Mouse (Mus musculus) lung, embryonic 15.5 days (tissue): ENCODE results near the gene Myl4. TPM values are rescaled to one million over a fixed set of nuclear protein-coding genes. Genes with fewer than 3 reads are reported as not detected.

ENCODE experiments used
- ATAC-seq: fragments of 200-750 bp; cut with Nextera tagmentation; 2 replicates; pipeline ENCODE4 v1.8.0; 2017; ENCODE audit warnings: moderate number of reproducible peaks, borderline replicate concordance; ENCODE audit not compliant: low FRiP score, low TSS enrichment; ENCODE audit errors: extremely low read depth
- H3K27ac ChIP-seq: fragments of 300-500 bp; sonication (generic); 2 replicates; pipeline ENCODE4 v1.5.1; 2015; ENCODE audit warnings: moderate library complexity, mild to moderate bottlenecking, inconsistent platforms
- H3K27me3 ChIP-seq: fragments of 300-500 bp; sonication (generic); 2 replicates; pipeline ENCODE4 v1.6.1; 2015; ENCODE audit warnings: inconsistent platforms
- H3K36me3 ChIP-seq: fragments of 300-500 bp; sonication (generic); 2 replicates; pipeline ENCODE4 v1.6.1; 2015; ENCODE audit warnings: inconsistent platforms
- H3K4me1 ChIP-seq: fragments of 300-500 bp; sonication (generic); 2 replicates; pipeline ENCODE4 v1.6.1; 2015; ENCODE audit warnings: inconsistent platforms
- H3K4me2 ChIP-seq: fragments of 300-500 bp; sonication (generic); 2 replicates; pipeline ENCODE4 v1.6.1; 2015; ENCODE audit warnings: inconsistent platforms, mild to moderate bottlenecking, moderate library complexity
- H3K4me3 ChIP-seq: fragments of 300-500 bp; sonication (generic); 2 replicates; pipeline ENCODE4 v1.5.1; 2015; ENCODE audit warnings: mild to moderate bottlenecking, inconsistent platforms
- H3K9ac ChIP-seq: fragments of 300-500 bp; sonication (generic); 2 replicates; pipeline ENCODE4 v1.6.1; 2015; ENCODE audit warnings: inconsistent platforms
- H3K9me3 ChIP-seq: fragments of 300-500 bp; sonication (generic); 2 replicates; pipeline ENCODE4 v1.6.1; 2016; ENCODE audit warnings: inconsistent platforms
- WGBS: fragments of 180-500 bp; shearing (Covaris S2); methylation state at CpG from one replicate; pipeline ENCODE4 v1.1.7; 2015; 5-methylcytosine and 5-hydroxymethylcytosine counted together
- polyA plus RNA-seq: library from polyadenylated mRNA; unstranded; fragments of >200 nt; fragmentation: Nextera tagmentation; extraction: Ambion mirVana; gene quantifications from 2 replicates; pipeline ENCODE4 v1.2.1, GENCODE M21; 2015

Gene Myl4
- polyA plus RNA-seq, 1 experiment from 2014 or later, result 133 TPM

DNA sequence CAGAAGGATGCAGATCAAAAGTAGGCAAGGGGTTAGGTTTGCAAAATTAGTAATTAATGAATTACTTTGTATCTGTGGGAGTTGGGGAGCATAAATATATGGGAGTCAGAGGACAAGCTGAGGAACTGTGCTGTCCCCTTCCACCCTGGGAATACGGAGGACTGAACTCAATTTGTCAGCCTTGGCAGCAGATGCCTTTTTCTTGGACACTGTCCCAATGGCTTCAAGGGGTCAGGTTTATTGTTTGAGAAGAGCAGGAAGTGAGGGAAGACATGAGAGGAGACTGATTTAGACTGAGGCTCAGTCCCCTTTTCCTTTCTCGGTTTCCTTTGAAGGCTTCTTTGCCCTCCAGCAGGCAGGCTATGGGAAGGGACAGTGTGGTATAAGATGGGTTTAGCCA lies 22.1 kb downstream of the Myl4 start:
- Histone ChIP-seq H3K27me3 (no peaks in the 10 kb centered on the region), H3K36me3 (no peaks in the 10 kb centered on the region), H3K4me2 (no peak overlapping the region), H3K4me3 (no peak overlapping the region), H3K9me3 (no peaks in the 10 kb centered on the region), H3K4me1 (peaks cover 25% of the 10 kb centered on the region; the same call in 1 of the 2 replicates), H3K27ac (no peak overlapping the region), H3K9ac (no peak overlapping the region)
- ATAC-seq, result no peak
- 31% methylated on average over 2 of the region's 2 CpGs for WGBS

DNA sequence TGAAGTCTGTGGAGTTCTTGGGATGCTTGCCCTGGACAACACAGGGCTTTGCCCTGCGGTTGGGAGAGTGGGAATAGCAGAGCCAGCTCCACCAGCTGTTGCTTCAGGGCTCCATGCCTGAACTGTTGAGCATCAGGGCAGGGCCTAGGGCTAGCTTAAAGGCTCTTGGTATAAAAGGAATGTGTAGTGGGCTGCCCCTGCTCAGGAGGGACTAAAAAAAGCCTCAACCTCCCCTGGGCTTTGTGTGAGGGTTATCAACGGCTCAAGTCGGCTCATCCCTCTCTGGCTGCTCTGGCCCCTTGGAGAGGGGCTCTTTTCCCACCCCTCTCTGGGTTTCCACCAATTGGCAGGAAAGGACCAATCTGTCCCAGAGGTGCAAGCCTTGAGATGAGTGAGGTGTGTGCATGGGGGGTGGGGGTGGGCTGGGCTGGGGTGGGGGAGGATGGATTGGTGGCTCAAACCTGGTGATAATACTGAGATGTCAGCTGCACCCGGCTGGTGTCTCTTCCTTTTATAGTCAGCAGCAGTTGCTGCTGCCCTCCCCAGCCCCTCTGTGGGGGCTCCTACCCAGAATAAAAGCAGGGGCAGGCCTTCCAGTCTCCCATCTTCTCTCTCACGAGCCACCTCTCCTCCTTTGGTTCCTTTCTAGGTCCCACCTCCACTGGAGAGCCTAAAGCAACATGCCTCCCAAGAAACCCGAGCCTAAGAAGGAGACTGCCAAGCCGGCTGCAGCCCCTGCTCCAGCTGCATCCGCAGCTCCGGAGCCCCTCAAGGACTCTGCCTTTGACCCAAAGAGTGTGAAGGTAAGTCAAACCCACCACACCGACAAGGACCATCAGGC lies 26.5 kb downstream of the Myl4 start:
- no peak overlapping the region for H3K4me3 ChIP-seq
- ATAC-seq, result no peak
- H3K27me3 ChIP-seq, result no peaks in the 10 kb centered on the region
- H3K36me3 ChIP-seq, result no peaks in the 10 kb centered on the region
- H3K4me1 ChIP-seq, result peaks cover 23% of the 10 kb centered on the region
- no peak overlapping the region for H3K27ac ChIP-seq
- no peak overlapping the region for H3K4me2 ChIP-seq
- H3K9me3 ChIP-seq, result no peaks in the 10 kb centered on the region
- no peak overlapping the region for H3K9ac ChIP-seq
- 32% methylated on average over 10 of the region's 10 CpGs for WGBS

DNA sequence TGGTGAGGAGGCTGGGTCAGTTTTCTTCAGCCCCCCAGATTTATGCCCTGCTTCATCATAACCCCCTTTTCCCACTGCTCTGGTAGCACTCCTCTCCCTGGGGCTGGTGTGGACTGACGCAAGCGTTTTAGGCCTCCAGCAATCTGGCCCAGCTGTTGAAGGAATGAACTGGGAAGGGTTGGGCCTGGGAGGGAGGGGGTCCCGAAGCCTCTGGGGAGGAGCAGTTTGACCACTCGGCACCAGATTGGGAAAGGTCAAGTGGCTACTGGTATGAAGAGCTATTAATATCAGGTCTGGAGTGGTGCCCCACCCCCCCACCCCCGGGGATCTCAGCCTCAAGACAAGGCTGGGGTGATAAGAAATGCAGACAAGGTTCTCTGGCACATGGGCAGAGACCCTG lies 27.6 kb downstream of the Myl4 start:
- Histone ChIP-seq H3K9ac (no peak overlapping the region), H3K4me3 (no peak overlapping the region), H3K4me2 (no peak overlapping the region), H3K27ac (no peak overlapping the region), H3K27me3 (no peaks in the 10 kb centered on the region), H3K4me1 (peaks cover 14% of the 10 kb centered on the region), H3K9me3 (no peaks in the 10 kb centered on the region), H3K36me3 (no peaks in the 10 kb centered on the region)
- ATAC-seq, result no peak
- 26% methylated on average over 5 of the region's 5 CpGs for WGBS

DNA sequence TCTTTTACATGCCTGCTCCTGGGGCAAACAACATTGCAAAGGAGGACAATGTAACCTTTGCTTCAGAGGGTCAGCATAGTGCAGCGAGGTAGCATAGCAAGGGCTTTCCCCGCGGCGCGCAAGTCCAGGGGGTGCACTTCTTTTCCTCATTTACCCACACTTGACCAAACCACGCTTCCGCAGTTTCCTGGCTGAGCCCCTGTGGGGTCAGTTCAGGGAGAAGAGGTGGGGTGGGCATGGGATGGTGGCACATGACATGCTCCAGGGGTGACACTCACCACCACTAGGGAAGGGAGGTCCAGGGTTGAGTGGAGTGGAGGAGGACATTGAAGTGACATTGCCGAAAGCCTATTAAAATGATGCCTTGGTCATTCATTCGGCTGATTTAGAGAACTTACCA lies 28.6 kb downstream of the Myl4 start:
- no peak overlapping the region for H3K9ac ChIP-seq

DNA sequence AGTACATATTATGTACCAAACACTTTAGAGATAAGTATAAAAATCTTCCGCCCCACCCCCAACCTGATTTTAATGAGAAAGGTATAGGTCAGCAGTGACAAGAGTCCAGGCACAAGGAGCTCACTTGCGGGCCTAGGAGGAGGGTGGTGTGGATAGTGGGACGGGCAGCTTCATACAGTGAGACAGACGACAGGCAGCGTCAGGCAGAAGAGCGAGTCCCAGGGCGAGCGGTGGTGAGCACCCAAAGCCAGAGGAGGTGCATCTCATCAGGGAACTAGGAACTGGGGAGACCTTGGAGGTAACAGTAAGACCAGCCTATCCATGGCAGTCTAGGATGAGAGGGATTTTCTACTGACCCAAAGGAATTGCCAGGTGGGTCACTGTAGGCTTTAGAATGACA lies 29.1 kb downstream of the Myl4 start:
- 90% methylated on average over 8 of the region's 8 CpGs for WGBS
- Histone ChIP-seq H3K9me3 (no peaks in the 10 kb centered on the region), H3K4me3 (no peak overlapping the region), H3K27ac (no peak overlapping the region), H3K27me3 (no peaks in the 10 kb centered on the region), H3K36me3 (no peaks in the 10 kb centered on the region), H3K4me2 (no peak overlapping the region), H3K4me1 (peaks cover 13% of the 10 kb centered on the region), H3K9ac (no peak overlapping the region)
- no peak for ATAC-seq

More for the DNA sequence above, 28.6 kb downstream of the Myl4 start:
- no peaks in the 10 kb centered on the region for H3K27me3 ChIP-seq
- ATAC-seq, result no peak
- no peak overlapping the region for H3K27ac ChIP-seq
- no peaks in the 10 kb centered on the region for H3K36me3 ChIP-seq
- WGBS, result 86% methylated on average over 9 of the region's 9 CpGs
- H3K4me3 ChIP-seq, result no peak overlapping the region
- no peaks in the 10 kb centered on the region for H3K9me3 ChIP-seq
- peaks cover 13% of the 10 kb centered on the region for H3K4me1 ChIP-seq
- H3K4me2 ChIP-seq, result no peak overlapping the region

DNA sequence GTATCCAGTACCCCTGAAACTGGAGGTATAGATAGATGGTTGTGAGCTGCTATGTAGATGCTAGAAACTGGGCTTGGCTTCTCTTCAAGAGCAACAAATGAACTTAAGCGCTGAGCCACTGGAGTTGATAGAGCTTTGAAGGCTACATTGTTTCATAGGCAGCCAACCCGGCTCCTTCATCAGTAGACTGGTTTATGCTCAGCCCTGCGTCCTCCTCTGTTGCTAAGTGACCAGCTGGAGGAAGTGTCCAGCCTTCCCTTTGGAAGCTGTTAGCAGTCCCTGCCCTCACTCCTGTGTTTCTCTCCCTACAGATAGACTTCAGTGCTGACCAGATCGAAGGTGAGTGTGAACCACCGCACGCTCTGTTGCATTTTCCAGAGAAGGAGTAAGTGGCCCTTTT lies 29.6 kb downstream of the Myl4 start:
- H3K4me2 ChIP-seq, result no peak overlapping the region
- 0 out of 2 replicates have a peak overlapping the region, but pooled peaks have one; percentile 6 for H3K27ac ChIP-seq
- no peaks in the 10 kb centered on the region for H3K36me3 ChIP-seq
- 49% methylated on average over 6 of the region's 6 CpGs for WGBS
- peaks cover 13% of the 10 kb centered on the region for H3K4me1 ChIP-seq
- no peaks in the 10 kb centered on the region for H3K9me3 ChIP-seq
- H3K4me3 ChIP-seq, result no peak overlapping the region
- ATAC-seq, result 0 out of 2 replicates have a peak, but pooled peaks have one; percentile 55
- H3K27me3 ChIP-seq, result no peaks in the 10 kb centered on the region
- H3K9ac ChIP-seq, result no peak overlapping the region

DNA sequence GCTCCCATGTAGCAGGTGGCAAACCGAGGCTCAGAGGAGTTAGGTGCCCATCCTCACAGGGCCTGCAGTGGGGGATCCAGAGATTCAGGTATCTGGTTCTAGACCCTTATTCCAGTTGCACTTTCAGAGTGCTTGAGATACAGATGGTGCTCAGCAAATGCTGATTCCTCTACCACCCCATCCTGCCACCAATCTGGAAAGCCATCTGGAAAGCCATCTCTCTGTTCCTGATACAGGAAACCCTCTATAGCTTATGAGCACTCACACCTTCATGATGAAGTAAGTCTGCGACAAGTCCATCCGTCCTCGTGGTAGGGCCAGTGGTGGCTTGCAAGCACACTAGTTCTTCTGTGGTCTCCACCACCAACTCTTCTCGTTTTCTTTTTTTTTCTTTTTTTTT lies 30.1 kb downstream of the Myl4 start:
- Histone ChIP-seq H3K9me3 (no peaks in the 10 kb centered on the region), H3K4me1 (peaks cover 13% of the 10 kb centered on the region), H3K27ac (0 out of 2 replicates have a peak overlapping the region, but pooled peaks have one; percentile 6), H3K9ac (no peak overlapping the region), H3K4me2 (no peak overlapping the region), H3K4me3 (no peak overlapping the region), H3K27me3 (no peaks in the 10 kb centered on the region), H3K36me3 (no peaks in the 10 kb centered on the region)
- 84% methylated on average over 5 of the region's 5 CpGs for WGBS
- ATAC-seq, result no peak

DNA sequence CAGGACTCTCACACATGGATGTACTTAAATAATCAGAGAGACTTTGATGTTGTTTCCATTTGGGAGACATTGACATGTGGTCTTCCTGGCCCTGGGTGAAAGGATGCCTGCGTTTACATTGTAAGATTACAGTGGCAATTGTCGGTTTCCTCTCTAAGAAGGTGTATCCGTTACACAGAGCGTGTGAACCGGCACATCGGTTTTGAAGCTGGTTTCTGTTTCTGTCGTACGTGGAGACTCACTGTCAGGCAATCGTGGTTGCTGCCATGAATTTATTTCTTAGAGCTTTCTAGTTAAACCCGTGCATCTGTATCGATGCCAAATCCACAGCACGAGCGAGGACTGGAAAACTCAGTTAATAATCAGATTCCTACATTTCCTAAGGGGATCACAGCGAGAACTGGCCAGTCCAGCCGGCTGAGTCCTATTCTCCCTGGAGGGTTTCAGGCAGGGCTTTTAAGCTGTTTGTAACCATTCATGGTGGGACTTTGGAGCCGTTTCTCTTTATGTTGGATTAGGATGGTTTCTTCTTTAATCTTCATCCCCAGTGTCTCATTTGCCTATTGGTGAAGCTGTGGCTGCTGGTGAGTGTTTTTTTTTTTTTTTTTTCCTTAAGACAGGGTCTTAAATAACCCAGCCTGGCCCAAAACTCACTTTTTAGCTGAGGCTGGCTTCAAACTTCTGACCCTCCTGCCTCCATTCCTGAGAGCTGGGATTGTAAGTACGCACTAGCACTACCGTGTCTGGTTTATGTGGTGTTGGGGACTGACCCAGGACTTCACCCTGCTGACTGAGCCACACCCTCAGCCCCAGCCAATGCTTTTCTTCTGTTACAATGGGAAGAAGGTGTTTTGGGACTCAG lies 31.2 kb downstream of the Myl4 start:
- ATAC-seq, result no peak; the same call in 1 of the 2 replicates
- no peaks in the 10 kb centered on the region for H3K9me3 ChIP-seq
- H3K27me3 ChIP-seq, result no peaks in the 10 kb centered on the region
- H3K4me2 ChIP-seq, result peak overlapping the region; percentile 42
- peak overlapping the region; percentile 15; the same call in 1 of the 2 replicates for H3K4me3 ChIP-seq
- peak overlapping the region; percentile 75 for H3K27ac ChIP-seq
- H3K36me3 ChIP-seq, result no peaks in the 10 kb centered on the region
- H3K4me1 ChIP-seq, result peaks cover 13% of the 10 kb centered on the region
- WGBS, result 43% methylated on average over 18 of the region's 18 CpGs
- no peak overlapping the region for H3K9ac ChIP-seq

DNA sequence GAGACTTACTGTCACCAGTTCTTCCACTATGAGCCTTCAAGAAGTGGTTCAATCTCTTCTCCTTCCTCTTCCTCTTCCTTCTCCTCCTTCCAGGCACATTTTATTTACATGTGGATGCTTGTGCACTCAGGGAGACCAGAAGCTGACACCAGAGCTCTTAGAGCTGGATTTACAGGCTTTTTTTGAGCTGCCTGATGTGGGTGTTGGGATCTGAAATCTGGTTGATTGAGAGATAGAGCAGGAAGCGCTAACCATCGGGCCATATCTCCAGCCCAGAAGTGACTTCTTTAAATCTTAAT lies 31.8 kb downstream of the Myl4 start:
- Histone ChIP-seq H3K9ac (no peak overlapping the region), H3K4me2 (no peak overlapping the region), H3K4me3 (no peak overlapping the region), H3K36me3 (no peaks in the 10 kb centered on the region), H3K9me3 (no peaks in the 10 kb centered on the region), H3K27me3 (no peaks in the 10 kb centered on the region), H3K27ac (peak overlapping the region; percentile 75), H3K4me1 (peaks cover 13% of the 10 kb centered on the region)
- no peak for ATAC-seq
- WGBS, result 62% methylated on average over 2 of the region's 2 CpGs

DNA sequence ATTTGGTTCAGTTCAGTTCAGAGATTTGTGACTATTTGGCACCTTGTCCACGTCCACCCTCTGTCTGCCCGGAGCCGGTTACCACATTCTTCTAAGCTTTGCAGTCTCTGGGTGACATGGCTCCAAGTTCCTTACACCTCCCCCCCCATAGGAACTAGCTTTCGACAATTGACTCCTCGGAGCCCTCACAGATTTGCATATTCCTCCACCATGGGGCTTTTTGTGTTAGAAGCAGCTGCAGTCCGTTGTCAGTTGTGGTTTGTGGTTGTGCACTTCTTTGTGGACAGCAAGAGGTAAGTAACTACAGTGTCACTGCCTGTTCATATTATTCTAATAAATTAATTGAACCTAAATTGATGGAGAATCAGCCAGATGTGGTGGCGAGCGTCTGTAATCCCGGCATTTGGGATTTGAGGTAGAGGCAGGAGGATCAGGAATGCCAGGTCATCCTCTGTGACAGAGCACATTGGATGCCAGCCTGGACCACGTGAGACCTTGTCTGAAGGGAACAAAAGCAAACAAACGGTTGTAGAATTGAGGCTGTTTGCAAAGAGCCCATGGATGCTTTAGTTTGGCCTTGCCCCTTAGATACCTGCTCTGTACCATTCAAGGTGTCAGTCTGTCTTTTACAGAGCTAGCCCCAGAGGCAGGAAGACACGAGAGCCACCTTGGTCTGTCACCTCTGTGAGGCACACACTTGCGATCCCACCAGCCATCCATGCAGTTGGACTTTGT lies 32.3 kb downstream of the Myl4 start:
- Histone ChIP-seq H3K36me3 (no peaks in the 10 kb centered on the region), H3K4me1 (peaks cover 13% of the 10 kb centered on the region), H3K4me3 (no peak overlapping the region), H3K9ac (no peak overlapping the region), H3K9me3 (no peaks in the 10 kb centered on the region), H3K4me2 (no peak overlapping the region), H3K27me3 (no peaks in the 10 kb centered on the region), H3K27ac (no peak overlapping the region; the same call in 1 of the 2 replicates)
- no peak for ATAC-seq
- WGBS, result 60% methylated on average over 13 of the region's 13 CpGs

DNA sequence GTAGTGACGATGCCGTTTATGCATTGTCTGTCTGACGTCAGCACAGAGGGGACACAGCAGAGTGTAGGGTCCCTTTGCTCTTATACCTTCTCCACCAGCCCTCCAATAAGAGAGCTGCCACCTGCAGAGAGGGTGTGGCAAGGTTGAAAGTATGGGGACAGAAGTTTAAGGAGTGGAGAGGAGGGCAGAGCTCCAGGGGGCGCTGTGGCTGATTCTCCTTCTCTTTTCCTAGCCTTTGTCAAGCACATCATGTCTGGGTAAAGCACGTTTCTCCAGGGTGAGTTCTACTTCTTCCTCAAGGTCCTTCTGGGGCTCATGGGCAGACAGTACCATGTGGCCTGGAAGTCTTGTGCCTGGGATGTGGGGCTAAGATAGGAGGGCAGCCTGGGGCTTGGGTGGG lies 35.0 kb downstream of the Myl4 start:
- H3K9me3 ChIP-seq, result no peaks in the 10 kb centered on the region
- no peak overlapping the region for H3K4me3 ChIP-seq
- H3K4me2 ChIP-seq, result no peak overlapping the region
- H3K36me3 ChIP-seq, result no peaks in the 10 kb centered on the region
- no peaks in the 10 kb centered on the region for H3K27me3 ChIP-seq
- 71% methylated on average over 5 of the region's 5 CpGs for WGBS
- no peak overlapping the region for H3K9ac ChIP-seq
- H3K4me1 ChIP-seq, result peaks cover 8% of the 10 kb centered on the region
- ATAC-seq, result no peak
- H3K27ac ChIP-seq, result no peak overlapping the region
